Mouse (Mus musculus) heart, embryonic 14.5 days (tissue): Measurements from ENCODE around the gene Psmg3. TPM values are rescaled to one million over a fixed set of nuclear protein-coding genes. Genes with fewer than 3 reads are reported as not detected.

Source experiments
- ATAC-seq: fragments of 200-750 bp; cut with Nextera tagmentation; 2 replicates; pipeline ENCODE4 v1.8.0; 2017; ENCODE audit warnings: low read depth, moderate TSS enrichment; ENCODE audit not compliant: insufficient number of reproducible peaks, insufficient read depth, low FRiP score
- H3K27ac ChIP-seq, 2 experiments: fragments of 200-500 bp in 1 of 2; fragments of 300-500 bp in 1 of 2; sonication (generic) in 1 of 2; replicated peaks in 1 of 2; 2 replicates each; pipeline ENCODE4 v1.5.1; 2012 to 2014; ENCODE audit warnings: low read depth in 2 of 2, low read length in 2 of 2, control low read depth in 1 of 2, mild to moderate bottlenecking in 1 of 2, mixed read lengths in 1 of 2; ENCODE audit not compliant: control insufficient read depth in 1 of 2, insufficient read depth in 1 of 2
- H3K27me3 ChIP-seq: fragments of 300-500 bp; sonication (generic); 2 replicates; pipeline ENCODE4 v1.6.1; 2014; ENCODE audit warnings: mild to moderate bottlenecking, low read length, control low read depth; ENCODE audit not compliant: control insufficient read depth, insufficient read depth
- H3K36me3 ChIP-seq: fragments of 300-500 bp; sonication (generic); 2 replicates; pipeline ENCODE4 v1.6.1; 2014; ENCODE audit warnings: mild to moderate bottlenecking, control low read depth, low read length, mixed read lengths; ENCODE audit not compliant: control insufficient read depth, insufficient read depth
- H3K4me1 ChIP-seq, 2 experiments: fragments of 200-500 bp in 1 of 2; fragments of 300-500 bp in 1 of 2; sonication (generic) in 1 of 2; 2 replicates each; pipeline ENCODE4 v1.6.1; 2012 to 2014; ENCODE audit warnings: low read length in 2 of 2, control low read depth in 1 of 2, mixed read lengths in 1 of 2; ENCODE audit not compliant: control insufficient read depth in 2 of 2, insufficient read depth in 2 of 2
- H3K4me2 ChIP-seq: fragments of 300-500 bp; sonication (generic); 2 replicates; pipeline ENCODE4 v1.6.1; 2014; ENCODE audit warnings: mild to moderate bottlenecking, low read length
- H3K4me3 ChIP-seq, 2 experiments: fragments of 200-500 bp in 1 of 2; fragments of 300-500 bp in 1 of 2; sonication (generic) in 1 of 2; 2 replicates each; pipeline ENCODE4 v1.5.1; 2012 to 2014; ENCODE audit warnings: low read length in 2 of 2, mild to moderate bottlenecking in 2 of 2, control low read depth in 1 of 2, low read depth in 1 of 2, moderate library complexity in 1 of 2; ENCODE audit not compliant: control insufficient read depth in 1 of 2, insufficient read depth in 1 of 2
- H3K9ac ChIP-seq: fragments of 300-500 bp; sonication (generic); 2 replicates; pipeline ENCODE4 v1.6.1; 2014; ENCODE audit warnings: mild to moderate bottlenecking, low read length
- H3K9me3 ChIP-seq: fragments of 300-500 bp; sonication (generic); 2 replicates; pipeline ENCODE4 v1.6.1; 2016; ENCODE audit warnings: low read length, control low read depth; ENCODE audit not compliant: control insufficient read depth
- WGBS: fragments of 180-500 bp; shearing (Covaris S2); extraction: QIAGEN DNeasy Blood & Tissue Kit; methylation state at CpG from one replicate; pipeline ENCODE4 v1.1.7; 2014; 5-methylcytosine and 5-hydroxymethylcytosine counted together
- polyA plus RNA-seq: library from polyadenylated mRNA; unstranded; fragments of >200 nt; fragmentation: Nextera tagmentation; extraction: Ambion mirVana; gene quantifications from 2 replicates; pipeline ENCODE4 v1.2.1, GENCODE M21; 2014

Gene Psmg3
- polyA plus RNA-seq, 1 experiment from 2014 or later: 44.5 TPM

GRCm38 (mm10) chr5:139813963-139814381 is 12.7 kb downstream of the Psmg3 start:
- peaks cover 25% of the 10 kb centered on the region for H3K27me3 ChIP-seq
- no peak overlapping the region for H3K4me3 ChIP-seq
- H3K4me1 ChIP-seq: peaks cover 11% of the 10 kb centered on the region in 2 experiments; a peak in 2 of 4 replicates
- no peak for ATAC-seq
- no peak overlapping the region for H3K27ac ChIP-seq
- no peak overlapping the region for H3K4me2 ChIP-seq
- no peak overlapping the region for H3K9ac ChIP-seq
- no peaks in the 10 kb centered on the region for H3K36me3 ChIP-seq
- WGBS: 10% methylated on average over 13 of the region's 13 CpGs
- no peaks in the 10 kb centered on the region for H3K9me3 ChIP-seq

GRCm38 (mm10) chr5:139813126-139813490 is 13.6 kb downstream of the Psmg3 start:
- H3K36me3 ChIP-seq: no peaks in the 10 kb centered on the region
- H3K27me3 ChIP-seq: peaks cover 25% of the 10 kb centered on the region
- H3K4me3 ChIP-seq: no peak overlapping the region
- no peak for ATAC-seq
- H3K9ac ChIP-seq: no peak overlapping the region
- H3K4me2 ChIP-seq: no peak overlapping the region
- H3K9me3 ChIP-seq: no peaks in the 10 kb centered on the region
- 40% methylated on average over 10 of the region's 10 CpGs for WGBS
- no peak overlapping the region for H3K27ac ChIP-seq
- peaks cover 11% of the 10 kb centered on the region in 2 experiments; a peak in 2 of 4 replicates for H3K4me1 ChIP-seq

GRCm38 (mm10) chr5:139812398-139813125 is 14.1 kb downstream of the Psmg3 start:
- Histone ChIP-seq H3K4me3 (no peak overlapping the region), H3K4me2 (no peak overlapping the region)

GRCm38 (mm10) chr5:139811677-139812397 is 14.8 kb downstream of the Psmg3 start:
- H3K27ac ChIP-seq: no peak overlapping the region
- ATAC-seq: no peak
- WGBS: 59% methylated on average over 15 of the region's 15 CpGs
- H3K9me3 ChIP-seq: no peaks in the 10 kb centered on the region
- H3K4me2 ChIP-seq: no peak overlapping the region
- no peak overlapping the region for H3K4me3 ChIP-seq
- no peak overlapping the region for H3K9ac ChIP-seq
- peaks cover 11% of the 10 kb centered on the region in 2 experiments; a peak in 2 of 4 replicates for H3K4me1 ChIP-seq
- H3K27me3 ChIP-seq: peaks cover 25% of the 10 kb centered on the region
- H3K36me3 ChIP-seq: no peaks in the 10 kb centered on the region

More at GRCm38 (mm10) chr5:139812398-139813125, 14.1 kb downstream of the Psmg3 start:
- Histone ChIP-seq H3K9ac (no peak overlapping the region), H3K36me3 (no peaks in the 10 kb centered on the region), H3K27ac (no peak overlapping the region), H3K27me3 (peaks cover 25% of the 10 kb centered on the region), H3K4me1 (peaks cover 11% of the 10 kb centered on the region in 2 experiments; a peak in 2 of 4 replicates), H3K9me3 (no peaks in the 10 kb centered on the region)
- 60% methylated on average over 20 of the region's 20 CpGs for WGBS
- ATAC-seq: no peak

GRCm38 (mm10) chr5:139809397-139809796 is 17.3 kb downstream of the Psmg3 start:
- H3K9ac ChIP-seq: no peak overlapping the region
- no peak overlapping the region for H3K27ac ChIP-seq
- H3K4me1 ChIP-seq: peaks cover 5 to 7% of the 10 kb centered on the region in 2 experiments
- H3K27me3 ChIP-seq: peaks cover 19% of the 10 kb centered on the region
- H3K36me3 ChIP-seq: no peaks in the 10 kb centered on the region
- ATAC-seq: no peak
- no peak overlapping the region for H3K4me3 ChIP-seq
- no peaks in the 10 kb centered on the region for H3K9me3 ChIP-seq
- 57% methylated on average over 4 of the region's 4 CpGs for WGBS
- H3K4me2 ChIP-seq: no peak overlapping the region

GRCm38 (mm10) chr5:139805924-139806323 is 20.8 kb downstream of the Psmg3 start:
- H3K27me3 ChIP-seq: no peaks in the 10 kb centered on the region
- peaks cover 15 to 25% of the 10 kb centered on the region in 2 experiments for H3K4me1 ChIP-seq
- no peak for ATAC-seq
- no peak overlapping the region for H3K9ac ChIP-seq
- WGBS: 85% methylated on average over 8 of the region's 8 CpGs
- no peak overlapping the region for H3K4me2 ChIP-seq
- H3K27ac ChIP-seq: no peak overlapping the region
- H3K9me3 ChIP-seq: no peaks in the 10 kb centered on the region
- no peak overlapping the region for H3K4me3 ChIP-seq
- H3K36me3 ChIP-seq: peaks cover 20% of the 10 kb centered on the region

- peaks cover 32% of the 10 kb centered on the region for H3K36me3 ChIP-seq
- no peaks in the 10 kb centered on the region for H3K27me3 ChIP-seq
- WGBS: 66% methylated on average over 11 of the region's 11 CpGs
- H3K4me3 ChIP-seq: no peak overlapping the region
- no peak for ATAC-seq
- peak overlapping the region; percentile 41; the same call in 1 of the 2 replicates for H3K4me2 ChIP-seq
- peak overlapping the region; percentile 58 to 79 for H3K27ac ChIP-seq
- H3K9ac ChIP-seq: no peak overlapping the region; the same call in 1 of the 2 replicates
- no peaks in the 10 kb centered on the region for H3K9me3 ChIP-seq
- peaks cover 17 to 30% of the 10 kb centered on the region in 2 experiments for H3K4me1 ChIP-seq
These were observed 22.0 kb downstream of the Psmg3 start for GRCm38 (mm10) chr5:139804573-139805111.
